Mouse (Mus musculus) heart, postnatal 0 days (tissue): ENCODE data around the gene Ugt1a6b. TPM values are rescaled to one million over a fixed set of nuclear protein-coding genes. Genes with fewer than 3 reads are reported as not detected.

Experiments
- ATAC-seq: fragments of 200-750 bp; cut with Nextera tagmentation; 2 replicates; pipeline ENCODE4 v1.8.0; 2017; ENCODE audit warnings: low read depth, moderate number of reproducible peaks, moderate library complexity; ENCODE audit not compliant: insufficient read depth
- DNase-seq: peaks from one replicate; pipeline ENCODE4 v3.0.0-alpha.2; 2016; ENCODE audit warnings: low spot score
- H3K27ac ChIP-seq: fragments of 300-500 bp; sonication (generic); 2 replicates; pipeline ENCODE4 v1.5.1; 2014; ENCODE audit warnings: low read depth, mild to moderate bottlenecking
- H3K27me3 ChIP-seq: fragments of 300-500 bp; sonication (generic); 2 replicates; pipeline ENCODE4 v1.6.1; 2014; ENCODE audit warnings: low read length, mixed read lengths; ENCODE audit not compliant: control insufficient read depth, insufficient read depth
- H3K36me3 ChIP-seq: fragments of 300-500 bp; sonication (generic); replicated peaks from 2 replicates; pipeline ENCODE4 v1.6.1; 2014; ENCODE audit warnings: low read length, mixed read lengths; ENCODE audit not compliant: control insufficient read depth, insufficient read depth
- H3K4me1 ChIP-seq: fragments of 300-500 bp; sonication (generic); 2 replicates; pipeline ENCODE4 v1.6.1; 2014; ENCODE audit warnings: antibody characterized with exemption; ENCODE audit not compliant: control insufficient read depth, insufficient read depth
- H3K4me2 ChIP-seq: fragments of 300-500 bp; sonication (generic); 2 replicates; pipeline ENCODE4 v1.6.1; 2014; ENCODE audit warnings: low read depth, mild to moderate bottlenecking, low read length, moderate library complexity
- H3K4me3 ChIP-seq: fragments of 300-500 bp; sonication (generic); 2 replicates; pipeline ENCODE4 v1.5.1; 2014; ENCODE audit warnings: low read depth, low read length
- H3K9ac ChIP-seq: fragments of 300-500 bp; sonication (generic); replicated peaks from 2 replicates; pipeline ENCODE4 v1.6.1; 2014; ENCODE audit warnings: low read depth, low read length, mixed read lengths
- H3K9me3 ChIP-seq: fragments of 300-500 bp; sonication (generic); replicated peaks from 2 replicates; pipeline ENCODE4 v1.6.1; 2016; ENCODE audit warnings: low read length; ENCODE audit not compliant: control insufficient read depth
- CTCF ChIP-seq: IDR thresholded peaks from 2 replicates; pipeline ENCODE4 v1.5.1; 2016; ENCODE audit warnings: antibody characterized with exemption, control low read depth, low read depth
- EP300 ChIP-seq: IDR thresholded peaks from 2 replicates; pipeline ENCODE4 v1.6.1; 2016; ENCODE audit warnings: antibody characterized with exemption, low read depth
- WGBS: fragments of 180-500 bp; shearing (Covaris S2); extraction: QIAGEN DNeasy Blood & Tissue Kit; methylation state at CpG from one replicate; pipeline ENCODE4 v1.1.7; 2014; 5-methylcytosine and 5-hydroxymethylcytosine counted together
- polyA plus RNA-seq: library from polyadenylated mRNA; unstranded; fragments of >200 nt; fragmentation: Nextera tagmentation; extraction: Ambion mirVana; gene quantifications from 2 replicates; pipeline ENCODE4 v1.2.1, GENCODE M21; 2015
- total RNA-seq: library from RNA; depleted of rRNA; stranded (reverse); fragments of >200 nt; gene quantifications from 2 replicates; pipeline ENCODE4 v1.2.3, GENCODE M21; 2014; ENCODE audit warnings: low replicate concordance

Gene Ugt1a6b
- total and polyA plus RNA-seq, 2 experiments from 2014 or later, result 0.19 TPM; not detected in 1

DNA sequence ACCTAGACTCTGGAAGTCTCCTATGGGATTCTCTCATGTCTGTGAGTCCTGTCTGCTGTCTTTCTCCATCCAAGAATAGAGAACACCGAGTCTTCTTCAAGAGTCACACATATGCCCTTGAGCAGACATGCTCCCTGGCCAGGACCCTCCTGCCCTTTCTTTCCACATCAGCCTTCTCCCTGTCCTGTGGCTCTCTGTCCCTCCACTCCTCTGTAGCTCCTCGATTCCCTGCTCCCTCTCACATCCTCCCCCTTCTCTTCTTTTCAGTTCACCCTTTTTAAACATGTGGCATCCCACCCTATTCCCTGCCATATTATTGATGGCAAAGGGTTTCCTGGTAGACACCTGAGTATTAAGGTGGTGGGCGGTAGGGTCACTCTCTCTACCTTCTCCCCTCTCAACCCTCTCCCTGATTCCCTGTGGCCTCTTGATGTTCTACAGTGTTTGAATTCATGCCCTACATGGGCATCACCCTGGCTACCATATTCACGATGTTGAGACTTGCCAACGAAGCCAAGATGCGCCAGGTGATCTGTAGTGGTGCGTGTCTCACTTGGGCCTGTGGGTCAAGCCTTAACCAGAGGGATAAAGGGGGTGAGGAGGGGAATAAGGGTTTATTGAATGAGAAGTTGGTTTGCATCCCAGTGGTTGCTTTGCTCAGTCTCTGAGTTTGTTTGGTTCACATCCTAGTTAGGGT, 128.9 kb downstream of the Ugt1a6b start:
- no peak overlapping the region for H3K4me3 ChIP-seq
- peaks cover 93% of the 10 kb centered on the region for H3K9me3 ChIP-seq
- DNase-seq (no peak), ATAC-seq (no peak)
- TF ChIP-seq EP300, result no peak
- TF ChIP-seq CTCF, result no peak
- H3K9ac ChIP-seq, result no peak overlapping the region
- no peaks in the 10 kb centered on the region for H3K36me3 ChIP-seq
- no peak overlapping the region for H3K4me2 ChIP-seq
- 51% methylated on average over 7 of the region's 7 CpGs for WGBS
- no peak overlapping the region for H3K27ac ChIP-seq
- H3K4me1 ChIP-seq, result no peaks in the 10 kb centered on the region
- H3K27me3 ChIP-seq, result no peaks in the 10 kb centered on the region

DNA sequence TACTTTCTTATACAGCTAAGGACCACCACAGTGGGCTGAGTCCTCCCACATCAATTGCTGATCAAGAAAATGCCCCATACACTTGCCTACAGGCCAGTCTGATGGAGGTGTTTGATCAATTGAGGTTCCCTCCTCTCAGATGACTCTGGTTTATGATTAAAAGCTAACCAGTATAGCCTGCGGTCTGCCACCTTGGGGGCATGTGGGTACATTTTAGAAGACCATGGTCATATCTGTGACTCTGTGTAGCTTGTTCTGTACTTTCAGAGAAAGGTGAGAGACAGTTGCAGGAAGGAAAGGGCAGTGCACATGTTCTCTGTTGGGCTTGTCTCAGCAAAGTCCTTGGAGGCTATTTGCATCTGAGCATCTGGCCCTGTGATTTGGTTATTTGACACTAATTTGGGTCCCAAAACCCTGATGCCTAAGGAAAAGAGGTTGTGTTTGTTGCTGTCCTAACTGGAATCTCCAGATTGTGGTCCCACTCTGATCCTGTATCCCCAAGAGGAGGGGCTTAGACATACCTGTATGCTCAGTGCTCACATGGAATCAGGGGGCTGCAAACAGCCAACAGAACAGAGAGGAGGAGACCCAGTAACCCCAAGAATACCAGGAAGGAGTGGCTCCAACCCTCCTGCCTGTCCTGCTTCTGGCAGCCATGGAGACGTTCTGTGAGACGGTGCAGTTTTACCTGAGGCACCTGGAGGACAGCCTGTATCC, 129.8 kb downstream of the Ugt1a6b start:
- WGBS, result 41% methylated on average over 3 of the region's 3 CpGs
- no peak overlapping the region for H3K4me3 ChIP-seq

DNA sequence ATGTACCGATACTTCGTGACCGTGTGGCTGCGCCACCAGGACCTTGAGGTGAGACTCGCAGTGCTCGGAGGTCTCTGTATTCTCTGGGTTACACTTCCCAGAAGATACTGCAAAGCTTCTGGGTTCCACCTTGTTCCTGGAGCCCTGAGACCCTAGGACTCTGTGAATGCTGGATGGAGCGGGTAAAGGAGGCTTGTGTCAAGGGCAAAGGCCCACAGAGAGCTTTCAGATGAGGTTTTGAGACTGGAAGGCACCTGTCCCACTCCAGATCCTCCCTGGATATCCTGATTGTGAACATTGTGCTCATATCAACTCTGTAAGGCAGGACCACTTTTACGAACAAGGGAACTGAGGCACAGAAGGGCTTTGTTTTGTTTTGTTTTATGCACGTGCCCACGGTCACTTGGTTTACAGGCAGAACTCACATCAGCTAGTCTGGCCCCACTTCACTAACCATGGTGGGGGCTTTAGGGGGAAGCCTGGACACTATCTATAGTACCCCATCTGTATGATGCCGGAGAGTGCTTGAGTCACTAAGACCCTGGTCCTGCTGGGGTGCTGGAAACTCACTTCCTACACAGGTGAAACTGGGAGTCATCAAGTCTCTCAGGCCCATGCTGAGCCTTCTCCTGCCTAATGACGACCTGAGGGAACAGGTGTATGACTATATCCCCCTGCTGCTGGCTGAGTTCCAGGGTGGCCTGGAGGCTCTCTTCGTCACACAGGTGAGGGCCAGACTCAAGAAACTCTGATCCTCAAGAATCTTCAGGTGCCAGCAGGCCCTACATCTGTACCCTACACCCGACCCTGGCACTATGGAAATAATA, 130.6 kb downstream of the Ugt1a6b start:
- no peaks in the 10 kb centered on the region for H3K4me1 ChIP-seq
- TF ChIP-seq EP300 (no peak), CTCF (no peak)
- no peak overlapping the region for H3K4me3 ChIP-seq
- H3K9me3 ChIP-seq, result peaks cover 93% of the 10 kb centered on the region
- H3K27me3 ChIP-seq, result no peaks in the 10 kb centered on the region
- H3K27ac ChIP-seq, result no peak overlapping the region
- DNase-seq (no peak), ATAC-seq (0 out of 2 replicates have a peak, but pooled peaks have one; percentile 1)
- H3K9ac ChIP-seq, result no peak overlapping the region
- H3K36me3 ChIP-seq, result no peaks in the 10 kb centered on the region
- WGBS, result 60% methylated on average over 14 of the region's 14 CpGs
- no peak overlapping the region for H3K4me2 ChIP-seq

More for the DNA sequence above, 129.8 kb downstream of the Ugt1a6b start:
- DNase-seq (no peak), ATAC-seq (no peak)
- Histone ChIP-seq H3K4me2 (no peak overlapping the region), H3K4me1 (no peaks in the 10 kb centered on the region), H3K9me3 (peaks cover 92% of the 10 kb centered on the region), H3K36me3 (no peaks in the 10 kb centered on the region), H3K27me3 (no peaks in the 10 kb centered on the region), H3K27ac (no peak overlapping the region), H3K9ac (no peak overlapping the region)
- no peak for TF ChIP-seq EP300
- no peak for TF ChIP-seq CTCF

DNA sequence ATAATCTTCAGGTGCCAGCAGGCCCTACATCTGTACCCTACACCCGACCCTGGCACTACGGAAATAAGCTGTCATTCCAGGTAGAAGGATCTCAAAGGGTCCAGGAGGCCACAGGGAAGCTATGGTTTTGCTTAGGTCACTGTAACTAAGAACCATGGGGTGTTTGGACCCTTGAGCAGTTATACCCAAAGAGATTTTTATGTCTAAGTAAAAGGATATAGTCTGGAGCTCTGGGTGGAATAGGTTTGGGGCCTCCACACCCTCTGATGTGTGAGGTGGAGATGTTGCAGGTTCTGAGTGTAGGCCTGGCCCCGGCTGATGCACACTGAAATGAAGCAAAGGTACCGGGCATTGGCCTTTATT, 131.2 kb downstream of the Ugt1a6b start:
- H3K27me3 ChIP-seq, result no peaks in the 10 kb centered on the region
- no peak for ATAC-seq
- no peaks in the 10 kb centered on the region for H3K36me3 ChIP-seq
- 51% methylated on average over 4 of the region's 4 CpGs for WGBS
- no peak overlapping the region for H3K9ac ChIP-seq
- TF ChIP-seq EP300 (no peak), CTCF (no peak)
- no peak overlapping the region for H3K4me2 ChIP-seq
- H3K4me3 ChIP-seq, result no peak overlapping the region
- DNase-seq, result no peak
- H3K27ac ChIP-seq, result no peak overlapping the region
- no peaks in the 10 kb centered on the region for H3K4me1 ChIP-seq
- H3K9me3 ChIP-seq, result peaks cover 95% of the 10 kb centered on the region

DNA sequence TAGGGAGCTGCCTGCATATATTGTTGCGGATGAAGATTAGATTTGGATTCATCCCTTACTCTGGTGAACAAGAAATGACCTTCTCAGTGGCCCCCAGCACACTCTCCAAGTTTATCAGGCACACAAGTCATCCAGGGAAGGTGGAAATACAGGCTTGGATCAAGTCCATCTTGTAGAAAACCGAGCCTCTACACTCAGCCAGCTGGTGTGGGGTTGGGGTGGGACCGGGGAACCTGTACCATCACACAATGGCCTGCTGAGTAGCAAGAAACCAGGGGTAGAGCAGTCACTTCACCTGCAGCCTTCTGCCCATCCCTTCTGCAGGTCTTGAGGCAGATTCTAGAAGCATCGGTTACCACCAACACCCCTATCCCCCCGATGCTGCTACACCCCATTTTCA, 131.6 kb downstream of the Ugt1a6b start:
- Histone ChIP-seq H3K27me3 (no peaks in the 10 kb centered on the region), H3K4me3 (no peak overlapping the region), H3K9me3 (peaks cover 95% of the 10 kb centered on the region), H3K4me1 (no peaks in the 10 kb centered on the region), H3K4me2 (no peak overlapping the region), H3K9ac (no peak overlapping the region), H3K36me3 (no peaks in the 10 kb centered on the region), H3K27ac (no peak overlapping the region)
- TF ChIP-seq CTCF, result no peak
- TF ChIP-seq EP300, result no peak
- WGBS, result 38% methylated on average over 5 of the region's 5 CpGs
- no peak for DNase-seq
- no peak for ATAC-seq
